Mouse (Mus musculus) cerebellum, postnatal 10 days (tissue): ENCODE measurements around the gene Gm20696.
A peak's percentile ranks its signal among the peaks of the same experiment; 100 is the strongest.

Experiments used
- DNase-seq, 2 experiments: peaks; one replicate each; pipeline ENCODE4 v3.0.0; 2021; ENCODE audit warnings: mixed read lengths in 2 of 2

The Gm20696 gene

DNA sequence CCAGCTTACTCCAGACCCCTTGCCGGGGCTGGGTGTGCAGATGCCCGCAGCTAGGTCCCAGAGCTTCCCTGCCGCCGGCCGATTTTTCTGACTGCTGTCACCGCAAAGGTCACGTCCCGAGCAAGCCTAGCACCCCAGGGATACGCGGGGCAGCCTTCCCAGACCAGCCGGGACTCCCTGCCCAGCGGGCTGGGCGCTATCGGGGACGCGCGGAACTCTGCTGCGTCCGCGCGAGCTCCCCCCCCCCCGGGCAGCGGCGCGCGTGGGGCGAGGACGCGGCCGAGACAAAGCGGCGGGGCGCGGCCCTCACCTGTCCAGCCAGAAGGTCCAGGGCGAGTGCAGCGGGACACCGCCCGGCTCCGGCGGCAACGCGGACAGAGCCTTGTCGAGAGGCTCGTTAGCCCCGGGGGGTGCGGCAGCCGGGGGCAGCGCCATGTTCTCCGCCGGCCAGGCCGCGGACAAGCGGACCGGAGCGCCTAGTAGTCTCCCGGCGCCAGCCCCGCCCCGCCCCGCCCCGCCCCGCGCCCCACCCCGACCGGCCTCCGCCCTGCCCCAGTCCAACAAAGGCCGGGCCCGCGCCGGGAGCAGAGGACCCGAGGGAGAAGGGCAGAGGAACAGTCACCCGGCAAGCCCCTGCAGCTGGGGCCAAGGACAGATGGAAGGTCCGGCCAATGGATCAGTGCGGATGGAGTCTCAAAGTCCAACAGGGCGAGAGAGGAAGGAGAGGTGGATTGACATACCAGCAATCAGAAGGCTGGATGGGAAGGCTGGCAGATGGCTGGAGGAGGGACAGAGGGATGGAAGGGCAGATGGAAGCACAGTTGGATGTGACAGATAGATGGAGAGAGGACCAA is at the start of gene Gm20696, which contains the start of gene Eif4e3:
Gene Gm20696 (minus strand): TSS at position 480 of the 854 bp plus-strand sequence.
Gene Eif4e3 (minus strand): TSS at position 454 of the 854 bp plus-strand sequence.
- DNase-seq, result peak; percentile 90 to 92

DNA sequence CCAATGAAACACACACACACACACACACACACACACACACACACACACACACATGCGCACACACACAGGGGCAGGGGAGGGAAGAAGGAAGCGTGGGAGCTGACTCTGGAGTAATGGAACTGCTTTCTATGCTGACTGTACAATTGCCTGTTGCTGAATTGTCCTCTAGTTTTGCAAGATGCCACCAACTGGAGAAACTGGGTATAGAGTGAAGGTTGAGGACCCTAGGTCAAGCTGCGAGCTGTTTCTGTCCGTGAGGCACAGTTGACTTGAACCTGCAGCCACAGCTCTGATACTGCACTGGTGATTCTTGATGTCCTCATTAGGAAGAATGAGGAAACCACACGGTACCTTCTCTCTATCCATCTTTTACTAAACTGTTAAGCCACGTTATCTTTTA is 49.3 kb upstream of the Gm20696 start:
- DNase-seq, result no peak

DNA sequence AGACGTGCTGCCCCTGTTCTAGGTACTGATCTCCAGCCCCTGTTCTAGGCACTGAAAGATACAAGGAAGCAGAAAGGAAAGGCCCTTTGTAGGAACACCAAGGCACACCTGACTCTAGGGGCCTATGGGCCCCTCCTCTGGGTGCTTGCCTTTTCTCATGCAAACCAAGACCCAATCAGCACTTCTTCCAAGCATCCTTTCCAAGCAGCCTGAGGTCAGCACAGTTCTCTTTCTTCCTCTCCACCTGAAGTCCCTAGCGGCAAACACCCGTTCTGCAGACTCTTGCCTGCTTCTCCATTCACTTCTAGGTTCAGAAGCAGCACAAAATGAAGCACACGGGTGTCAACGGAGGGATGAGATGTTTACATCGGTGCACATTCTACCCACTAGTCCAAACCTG is 48.6 kb upstream of the Gm20696 start:
- DNase-seq, result no peak

DNA sequence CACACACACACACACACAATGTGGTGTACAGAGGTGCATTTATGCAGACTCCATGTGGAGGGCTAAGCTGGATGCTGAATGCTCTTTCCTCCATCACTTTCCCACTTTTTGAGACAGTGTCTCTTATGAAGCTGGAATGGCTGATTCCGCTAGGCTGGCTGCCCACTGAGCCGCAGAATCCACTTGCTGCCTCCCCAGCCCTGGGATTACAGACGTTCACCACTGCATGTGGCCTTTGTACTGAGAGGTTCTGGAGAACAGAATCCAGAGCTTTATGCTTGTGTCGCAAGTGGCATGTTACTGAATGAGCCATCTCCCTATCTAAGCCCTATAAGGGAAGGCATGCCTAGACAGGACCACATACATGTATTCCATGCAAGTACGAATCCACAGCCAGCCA is 46.7 kb upstream of the Gm20696 start:
- no peak for DNase-seq

DNA sequence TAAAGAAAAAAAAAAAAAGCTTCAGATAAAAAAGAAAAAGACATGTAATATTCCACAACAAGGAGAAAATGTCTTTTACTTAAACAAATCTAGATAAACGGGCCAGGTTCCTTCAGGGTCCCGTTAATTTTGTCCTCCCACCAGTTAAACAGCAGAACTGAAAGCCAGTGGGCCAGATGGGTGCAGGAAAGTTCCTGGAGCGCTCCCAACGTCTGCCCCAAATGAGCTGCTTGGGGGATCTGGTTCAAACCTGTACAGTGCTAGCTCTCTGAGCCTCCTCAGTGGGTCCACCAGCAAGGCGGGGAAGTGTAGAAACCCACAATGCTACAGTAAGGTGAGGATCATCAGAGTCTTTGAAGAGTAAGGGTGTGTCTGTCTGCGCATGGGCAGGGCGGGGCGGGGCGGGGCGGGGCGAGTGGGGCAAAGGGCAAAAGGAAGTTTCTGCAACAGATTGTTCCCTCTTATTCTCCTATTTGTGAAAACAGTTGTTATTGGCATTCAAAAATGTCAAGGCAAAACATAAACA is 45.0 kb upstream of the Gm20696 start:
- peak; percentile 43 to 52 for DNase-seq

DNA sequence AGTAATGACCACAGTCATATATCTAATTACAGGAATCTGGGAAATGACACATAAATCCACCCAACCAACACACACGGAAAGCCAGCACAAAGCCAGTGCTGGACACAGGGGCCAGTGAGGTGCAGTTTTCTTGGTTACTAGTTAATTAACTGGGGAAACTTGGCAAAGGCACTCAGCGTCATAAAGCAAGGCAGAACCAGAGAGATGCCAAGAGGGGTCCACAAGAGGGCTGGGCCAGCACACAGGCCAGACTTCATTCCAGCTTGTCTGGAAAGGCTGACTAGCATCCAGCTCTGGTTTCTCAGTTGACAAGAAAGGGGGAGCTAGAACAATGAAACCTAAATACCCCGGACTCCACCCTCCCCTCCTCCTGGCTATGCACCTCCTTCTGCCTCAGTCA is 33.9 kb upstream of the Gm20696 start:
- DNase-seq, result no peak

DNA sequence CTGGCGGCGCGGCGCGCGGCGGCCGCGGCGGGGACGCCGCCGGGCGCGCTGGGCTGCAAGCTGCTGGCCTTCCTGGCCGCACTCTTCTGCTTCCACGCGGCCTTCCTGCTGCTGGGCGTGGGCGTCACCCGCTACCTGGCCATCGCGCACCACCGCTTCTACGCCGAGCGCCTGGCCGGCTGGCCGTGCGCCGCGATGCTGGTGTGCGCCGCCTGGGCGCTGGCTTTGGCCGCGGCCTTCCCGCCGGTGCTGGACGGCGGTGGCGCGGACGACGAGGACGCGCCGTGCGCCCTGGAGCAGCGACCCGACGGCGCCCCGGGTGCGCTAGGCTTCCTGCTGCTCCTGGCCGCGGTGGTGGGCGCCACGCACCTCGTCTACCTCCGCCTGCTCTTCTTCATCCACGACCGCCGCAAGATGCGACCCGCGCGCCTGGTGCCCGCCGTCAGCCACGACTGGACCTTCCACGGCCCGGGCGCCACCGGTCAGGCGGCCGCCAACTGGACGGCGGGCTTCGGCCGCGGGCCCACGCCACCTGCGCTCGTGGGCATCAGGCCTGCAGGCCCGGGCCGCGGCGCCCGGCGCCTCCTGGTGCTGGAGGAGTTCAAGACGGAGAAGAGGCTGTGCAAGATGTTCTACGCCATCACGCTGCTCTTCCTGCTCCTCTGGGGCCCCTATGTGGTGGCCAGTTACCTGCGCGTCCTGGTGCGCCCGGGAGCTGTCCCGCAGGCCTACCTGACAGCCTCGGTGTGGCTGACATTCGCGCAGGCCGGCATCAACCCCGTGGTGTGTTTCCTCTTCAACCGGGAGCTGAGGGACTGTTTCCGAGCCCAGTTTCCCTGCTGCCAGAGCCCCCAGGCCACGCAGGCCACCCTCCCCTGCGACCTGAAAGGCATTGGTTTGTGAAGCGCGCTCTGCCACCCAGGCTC is 26.6 kb upstream of the Gm20696 start:
- peak; percentile 63 to 78 for DNase-seq

DNA sequence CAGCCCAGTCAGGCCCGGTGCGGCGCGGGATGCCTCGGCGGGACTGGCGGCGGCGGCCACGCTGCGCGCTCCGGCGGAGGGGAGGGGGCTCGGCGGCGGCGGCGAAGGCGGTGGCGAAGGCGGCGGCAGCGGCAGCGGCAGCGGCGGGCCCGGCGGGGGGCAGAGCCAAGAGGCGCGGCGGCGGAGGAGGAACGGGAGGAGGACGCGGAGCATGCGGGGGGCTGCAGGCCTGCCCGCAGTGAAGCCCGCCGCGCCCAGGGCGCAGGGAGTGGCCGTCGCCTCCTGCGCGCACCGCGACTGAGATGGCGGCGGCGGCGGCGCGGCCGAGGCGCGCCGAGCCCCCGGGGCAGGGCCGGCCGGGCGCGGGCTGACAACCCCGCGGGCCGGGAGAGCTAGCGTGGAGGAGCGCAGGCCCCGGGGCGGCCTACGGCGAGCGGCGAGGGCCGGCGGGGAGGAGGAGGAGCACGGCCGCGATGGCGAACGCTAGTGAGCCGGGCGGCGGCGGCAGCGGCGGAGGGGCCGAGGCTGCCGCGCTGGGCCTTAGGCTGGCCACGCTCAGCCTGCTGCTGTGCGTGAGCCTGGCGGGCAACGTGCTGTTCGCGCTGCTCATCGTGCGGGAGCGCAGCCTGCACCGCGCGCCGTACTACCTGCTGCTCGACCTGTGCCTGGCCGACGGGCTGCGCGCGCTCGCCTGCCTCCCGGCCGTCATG is 25.8 kb upstream of the Gm20696 start, which contains the start of gene Gpr27:
Gene Gpr27 (plus strand): TSS at position 474 of the 710 bp plus-strand sequence.
- peak; percentile 82 to 83 for DNase-seq

DNA sequence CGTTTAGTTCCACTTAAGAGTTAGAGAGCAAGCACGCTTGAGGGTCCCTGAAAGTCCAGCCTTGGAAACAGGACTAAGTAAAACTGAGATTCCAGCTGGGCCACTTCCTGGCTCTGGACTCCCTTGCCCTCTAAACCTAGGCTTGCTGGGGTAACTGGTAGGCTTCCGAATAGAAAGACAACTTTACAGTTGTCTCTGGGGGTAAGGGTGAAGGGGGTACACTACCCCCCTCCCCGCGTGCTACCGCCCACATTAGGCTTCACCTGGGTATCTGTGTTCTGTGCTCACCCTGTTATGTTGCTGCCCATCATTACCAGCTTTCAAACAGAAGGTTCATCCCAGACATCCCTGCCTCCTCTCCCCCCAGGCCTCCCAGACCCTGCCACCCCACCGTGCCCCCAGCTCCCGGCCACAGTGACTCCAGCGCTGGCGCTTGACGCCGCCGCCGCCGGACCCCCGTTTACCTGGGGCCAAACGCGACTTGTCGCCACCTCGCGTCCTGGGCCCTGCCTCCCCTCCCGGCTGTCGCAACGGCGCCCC is 25.1 kb upstream of the Gm20696 start:
- no peak for DNase-seq

DNA sequence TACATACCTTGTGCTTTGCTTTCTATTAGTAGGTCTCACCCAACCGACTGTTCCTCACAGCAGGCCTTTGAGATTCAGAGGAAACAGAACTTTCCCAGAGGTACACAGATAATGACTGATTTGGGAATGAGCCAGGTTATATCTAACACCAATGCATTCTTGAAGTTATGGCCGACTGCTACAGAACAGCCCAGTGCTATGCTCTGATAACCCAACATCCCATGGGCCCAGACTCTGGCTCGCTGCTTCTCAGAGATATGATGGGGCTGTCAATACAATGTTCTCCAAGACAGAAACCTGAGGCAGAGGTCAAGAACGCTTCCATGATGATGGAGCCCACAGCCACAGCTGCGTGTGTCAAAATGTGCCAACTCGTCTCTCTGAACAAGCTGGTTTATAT is 21.9 kb upstream of the Gm20696 start:
- DNase-seq, result no peak

DNA sequence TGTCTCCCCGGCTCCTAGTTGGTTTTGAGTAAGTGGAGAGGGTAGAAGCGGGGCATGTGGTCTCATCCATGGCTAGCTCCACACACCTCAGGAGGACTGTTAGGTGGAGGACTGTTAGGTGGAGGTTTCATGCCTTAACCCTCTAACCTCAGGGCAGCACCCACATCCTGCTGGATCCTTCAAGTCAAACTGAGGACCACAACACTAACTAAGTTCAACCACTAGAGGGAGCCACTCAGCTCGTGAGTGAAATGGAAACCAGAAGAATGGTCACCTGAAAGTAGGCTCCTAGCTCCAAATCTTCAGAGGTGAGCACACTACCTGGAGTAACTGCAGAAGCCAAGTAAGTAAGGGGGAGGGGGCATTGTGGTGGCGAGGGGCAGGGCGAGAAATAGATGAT is 18.3 kb upstream of the Gm20696 start:
- no peak for DNase-seq

DNA sequence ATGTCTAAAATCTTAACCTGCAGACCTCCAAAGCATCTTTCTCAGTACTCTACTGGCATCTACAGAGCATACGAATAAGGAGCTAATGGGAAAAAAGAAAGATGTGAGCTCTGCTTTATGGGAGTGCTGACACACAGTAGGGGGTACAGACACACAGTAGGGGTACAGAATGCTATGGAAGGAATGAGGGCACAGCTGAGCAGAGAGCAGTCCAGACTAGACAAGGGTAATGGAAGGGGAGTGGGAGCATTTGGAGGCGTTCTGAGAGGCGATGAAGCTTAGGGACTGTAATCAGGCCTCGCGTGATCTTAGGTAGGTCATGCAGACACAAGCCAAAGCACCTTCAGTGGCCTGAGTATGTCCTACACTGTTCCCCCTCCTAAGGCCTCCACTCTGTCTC is 17.4 kb upstream of the Gm20696 start:
- no peak for DNase-seq

DNA sequence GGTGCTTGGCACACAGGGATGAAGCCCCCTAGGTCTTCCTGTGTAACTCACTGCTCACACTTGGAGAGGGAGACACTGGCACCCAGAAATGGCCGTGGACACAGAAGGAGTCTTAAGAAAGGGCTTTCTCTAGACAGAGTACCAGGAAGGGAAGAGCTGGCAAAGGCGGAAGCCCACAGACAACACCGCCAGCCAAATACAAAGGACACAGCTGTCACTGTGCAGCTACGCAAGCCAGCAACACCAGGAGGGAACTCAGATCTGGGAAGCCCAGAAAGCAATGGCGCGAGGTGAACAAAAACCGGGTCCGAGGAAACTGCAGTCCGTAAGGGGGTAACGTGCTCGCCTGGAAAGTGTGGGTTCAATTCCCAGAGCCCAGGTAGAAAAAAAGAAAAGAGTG is 11.5 kb upstream of the Gm20696 start:
- peak; percentile 80 to 82 for DNase-seq

DNA sequence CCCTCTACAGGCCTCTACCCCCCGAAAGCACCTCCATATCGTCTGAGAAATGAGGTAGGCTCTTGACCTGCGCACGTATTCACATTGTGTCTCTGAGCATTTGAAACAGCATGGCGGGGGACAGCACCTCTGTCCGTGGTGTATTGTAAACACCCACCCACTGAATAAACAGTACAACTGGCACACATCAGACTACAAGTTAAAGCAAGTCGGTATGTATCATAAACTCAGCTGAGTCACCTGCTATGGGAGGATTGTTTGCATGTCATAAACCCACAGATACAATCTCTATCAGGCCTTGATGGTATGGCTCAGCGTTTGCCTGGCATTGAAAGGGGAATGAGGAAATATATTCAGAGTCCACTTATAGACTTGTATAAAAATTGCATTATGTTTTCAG is 10.7 kb upstream of the Gm20696 start:
- no peak for DNase-seq

DNA sequence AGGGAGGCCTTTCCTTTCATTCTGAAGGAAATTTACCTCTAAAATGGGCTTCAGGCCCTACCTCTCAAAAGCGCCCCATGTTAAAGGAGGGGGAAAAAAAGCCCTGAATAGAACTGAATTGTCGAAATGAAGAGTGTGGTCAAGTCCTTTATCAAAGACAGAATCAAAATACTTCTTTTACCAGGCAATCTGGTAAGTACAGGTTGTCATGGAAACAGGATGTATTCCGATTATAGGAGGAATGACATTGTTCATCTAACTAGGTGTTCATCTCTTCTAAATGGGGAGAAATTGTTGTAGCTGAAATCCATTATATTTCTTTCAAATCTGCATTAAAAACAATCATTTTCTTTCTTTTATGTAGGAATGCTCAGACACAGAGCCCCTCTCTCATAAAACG is 7.9 kb upstream of the Gm20696 start:
- no peak for DNase-seq

DNA sequence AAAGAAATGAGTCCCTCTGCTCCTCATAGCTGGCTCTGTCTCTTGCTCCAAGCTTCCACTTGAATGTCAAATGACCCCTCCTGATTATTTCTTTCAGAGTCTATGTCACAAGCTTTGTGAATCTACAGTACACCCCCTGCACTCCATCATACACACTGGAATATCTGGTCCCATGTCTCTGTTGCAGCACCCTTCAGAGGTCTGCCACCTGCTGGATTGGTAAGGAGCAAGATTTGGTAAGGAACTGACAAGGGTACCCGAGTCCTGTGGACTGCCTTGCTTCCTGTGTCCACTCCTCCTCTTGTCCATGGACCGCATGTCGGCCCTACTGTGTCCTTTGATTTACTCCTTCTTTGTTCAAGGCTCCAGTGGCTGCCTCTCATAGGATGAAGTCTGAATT is 5.2 kb upstream of the Gm20696 start:
- DNase-seq, result no peak

DNA sequence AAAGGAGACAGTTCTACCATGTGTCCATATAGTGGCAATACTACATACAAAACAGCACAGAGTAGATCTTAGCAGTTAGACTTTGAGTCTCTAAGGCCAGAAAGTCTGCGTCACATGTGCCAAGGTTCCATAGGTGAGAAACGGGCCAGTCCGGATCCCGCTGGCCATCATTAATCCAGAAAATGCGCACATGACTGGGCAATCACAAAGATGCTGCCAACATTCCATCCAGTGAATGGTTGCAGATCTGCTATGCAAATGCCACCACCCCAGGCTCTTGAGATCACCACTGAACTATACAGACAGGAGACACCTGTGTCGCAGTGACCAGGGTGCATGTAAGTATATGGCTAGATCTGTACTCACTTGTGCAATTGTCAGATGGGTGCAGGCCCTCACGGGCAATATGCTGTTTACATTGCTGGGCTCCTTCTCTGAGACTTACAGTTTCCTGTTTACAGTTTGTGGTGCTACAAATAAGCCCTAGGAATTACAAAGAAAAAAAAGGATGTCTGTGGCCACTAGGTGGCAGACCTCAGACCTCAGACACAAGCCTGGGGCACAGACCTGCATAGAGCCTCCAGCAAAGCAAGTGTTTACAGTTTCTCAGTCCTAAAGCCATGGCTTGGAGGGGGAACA is 4.0 kb upstream of the Gm20696 start:
- peak; percentile 82 to 85 for DNase-seq

DNA sequence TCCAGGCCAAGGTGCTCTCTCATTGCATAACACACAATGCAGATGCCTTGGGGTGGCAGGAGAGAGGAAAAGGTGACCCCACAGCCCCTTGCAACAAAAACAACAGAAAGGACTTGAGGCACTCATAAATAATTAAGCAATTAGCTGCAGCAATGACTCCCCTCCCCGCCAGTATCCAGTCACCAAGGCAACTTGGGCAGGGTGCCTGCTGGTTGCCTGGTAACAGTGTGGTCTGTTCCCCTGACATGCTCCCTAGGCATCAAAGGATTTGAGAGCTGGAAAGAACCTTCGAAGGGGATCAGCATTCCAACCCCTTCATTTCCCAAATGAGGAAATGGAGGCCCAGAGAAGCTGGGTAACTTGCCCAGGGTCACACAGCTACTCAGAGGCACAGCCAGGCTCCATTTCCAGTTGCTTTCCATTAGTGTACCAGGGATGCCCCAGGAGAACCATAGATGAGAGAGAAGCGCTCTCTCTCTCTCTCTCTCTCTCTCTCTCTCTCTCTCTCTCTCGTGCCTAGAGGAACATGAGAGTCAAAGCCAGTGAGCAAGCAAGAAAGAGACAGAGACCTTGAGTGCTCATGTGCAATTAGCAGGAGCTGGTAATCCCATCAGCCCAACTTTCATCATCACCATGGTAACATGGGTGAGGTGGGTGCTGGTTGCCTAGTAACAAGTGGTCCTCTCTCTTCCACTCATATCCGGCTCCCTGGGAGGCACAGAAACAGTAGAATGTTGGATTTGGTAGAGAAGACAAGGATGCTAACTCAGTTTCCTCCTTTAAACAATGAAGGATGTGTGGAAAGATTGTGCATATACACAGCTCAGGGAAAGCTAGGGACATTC is 3.1 kb upstream of the Gm20696 start:
- peak; percentile 92 to 95 for DNase-seq

DNA sequence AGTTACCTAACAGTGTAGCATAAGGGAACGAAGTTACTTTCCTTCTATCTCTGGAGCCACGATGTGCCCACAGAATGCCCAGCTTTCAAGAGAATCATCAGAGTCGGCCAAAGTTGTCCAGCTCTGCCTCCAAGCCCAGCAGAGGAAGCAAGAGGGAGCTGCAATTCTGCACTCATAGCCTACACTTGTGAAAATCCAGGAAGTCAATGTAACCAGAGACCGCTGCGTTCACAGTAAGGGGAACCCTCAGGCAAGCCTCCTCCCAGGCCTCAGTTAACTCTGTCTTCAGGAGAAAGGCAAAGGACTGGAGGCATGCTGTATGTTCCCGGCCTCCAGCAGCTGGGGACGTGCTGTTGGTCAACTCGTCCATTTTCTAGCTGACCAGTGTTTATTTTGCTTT is 693 bp upstream of the Gm20696 start:
- no peak for DNase-seq

DNA sequence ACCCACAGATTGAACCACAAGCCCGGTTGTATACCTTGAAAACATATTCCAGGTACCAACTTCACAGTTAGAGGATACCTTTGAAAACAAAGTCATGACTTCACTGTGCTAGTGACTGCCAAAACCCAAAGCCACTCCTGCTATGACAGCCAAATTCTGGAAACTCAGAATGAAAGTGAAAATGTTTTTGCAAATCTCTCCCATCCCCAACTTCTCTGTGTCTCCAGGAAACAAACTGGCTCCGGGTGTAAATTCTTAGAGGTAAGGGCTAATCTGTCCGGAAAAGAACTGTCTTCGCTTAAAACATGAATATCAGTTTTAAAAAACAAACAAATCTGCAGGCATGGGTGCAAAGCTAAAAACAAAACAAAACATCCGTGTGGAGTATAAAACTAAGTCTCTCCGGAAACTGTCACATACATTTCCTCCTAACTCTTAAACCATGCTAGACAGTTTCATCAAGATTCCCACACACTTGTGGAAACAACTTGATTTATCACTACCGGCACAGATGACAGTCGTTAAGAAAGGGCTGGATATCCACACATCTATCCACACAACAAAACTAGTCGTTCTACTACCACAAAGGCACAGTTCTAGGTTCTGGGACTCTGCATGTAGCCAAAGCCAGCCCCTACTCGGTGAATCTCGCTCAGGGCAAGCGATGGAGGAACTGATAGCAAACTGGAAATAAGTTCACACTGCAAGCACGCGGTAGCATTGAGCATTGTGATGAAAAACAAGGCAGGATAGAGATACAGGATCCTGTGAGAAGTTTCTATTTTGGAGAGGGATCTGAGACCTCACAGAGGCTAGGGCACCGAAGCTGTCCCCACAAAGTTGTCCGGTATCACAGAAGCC is 910 bp downstream of the Gm20696 start:
- DNase-seq, result no peak
